Mouse (Mus musculus) embryo, embryonic 11.5 days (tissue): Measurements from ENCODE around the gene Atrnl1.

Experiments
- DNase-seq: peaks from one replicate; pipeline ENCODE4 v3.0.0-alpha.2; 2012; ENCODE audit warnings: low read depth, low spot score

Gene Atrnl1

GRCm38 (mm10) chr19:58068958-58069357 lies 458.1 kb downstream of the Atrnl1 start:
- no peak for DNase-seq

GRCm38 (mm10) chr19:58072404-58072803 lies 461.6 kb downstream of the Atrnl1 start:
- DNase-seq: no peak

GRCm38 (mm10) chr19:58072846-58073245 lies 462.0 kb downstream of the Atrnl1 start:
- DNase-seq: no peak

- DNase-seq: no peak
Observed at GRCm38 (mm10) chr19:58075252-58075651, 464.4 kb downstream of the Atrnl1 start.

- DNase-seq: no peak
Observed at GRCm38 (mm10) chr19:58076961-58077371, 466.1 kb downstream of the Atrnl1 start.

- DNase-seq: no peak
Observed at GRCm38 (mm10) chr19:58077529-58078070, 466.8 kb downstream of the Atrnl1 start.

- DNase-seq: no peak
Observed at GRCm38 (mm10) chr19:58080168-58080567, 469.3 kb downstream of the Atrnl1 start.

- no peak for DNase-seq
Observed at GRCm38 (mm10) chr19:58082751-58083150, 471.9 kb downstream of the Atrnl1 start.

- no peak for DNase-seq
Observed at GRCm38 (mm10) chr19:58084826-58085225, 474.0 kb downstream of the Atrnl1 start.

GRCm38 (mm10) chr19:58086734-58087133 lies 475.9 kb downstream of the Atrnl1 start:
- DNase-seq: no peak

GRCm38 (mm10) chr19:58087901-58088300 lies 477.1 kb downstream of the Atrnl1 start:
- no peak for DNase-seq

- DNase-seq: no peak
Observed at GRCm38 (mm10) chr19:58088433-58088832, 477.6 kb downstream of the Atrnl1 start.

GRCm38 (mm10) chr19:58091911-58092310 lies 481.1 kb downstream of the Atrnl1 start:
- DNase-seq: no peak

- no peak for DNase-seq
Observed at GRCm38 (mm10) chr19:58094781-58095543, 484.1 kb downstream of the Atrnl1 start.

- no peak for DNase-seq
Observed at GRCm38 (mm10) chr19:58095776-58096175, 484.9 kb downstream of the Atrnl1 start.

- DNase-seq: no peak
Observed at GRCm38 (mm10) chr19:58097195-58097594, 486.4 kb downstream of the Atrnl1 start.

- no peak for DNase-seq
Observed at GRCm38 (mm10) chr19:58099539-58099938, 488.7 kb downstream of the Atrnl1 start.

GRCm38 (mm10) chr19:58100381-58100780 lies 489.5 kb downstream of the Atrnl1 start:
- DNase-seq: no peak

GRCm38 (mm10) chr19:58104544-58104943 lies 493.7 kb downstream of the Atrnl1 start:
- DNase-seq: no peak

GRCm38 (mm10) chr19:58107632-58108031 lies 496.8 kb downstream of the Atrnl1 start:
- DNase-seq: no peak

- no peak for DNase-seq
Observed at GRCm38 (mm10) chr19:58110491-58110890, 499.7 kb downstream of the Atrnl1 start.

GRCm38 (mm10) chr19:58111291-58111690 lies 500.5 kb downstream of the Atrnl1 start:
- DNase-seq: no peak

GRCm38 (mm10) chr19:58112151-58112550 lies 501.3 kb downstream of the Atrnl1 start:
- no peak for DNase-seq
